Mouse (Mus musculus) hindbrain, embryonic 10.5 days (tissue): ENCODE results near the gene Runx2. TPM values are rescaled to one million over a fixed set of nuclear protein-coding genes. Genes with fewer than 3 reads are reported as not detected.

ENCODE experiments used
- DNase-seq: peaks from one replicate; pipeline ENCODE4 v3.0.0-alpha.2; 2017; ENCODE audit warnings: low spot score
- H3K27ac ChIP-seq: fragments of 300-500 bp; sonication (generic); 2 replicates; pipeline ENCODE4 v1.5.1; 2016; ENCODE audit warnings: mild to moderate bottlenecking, moderate library complexity
- H3K27me3 ChIP-seq: fragments of 300-500 bp; sonication (generic); 2 replicates; pipeline ENCODE4 v1.6.1; 2016; ENCODE audit warnings: mild to moderate bottlenecking; ENCODE audit not compliant: poor library complexity, insufficient read depth, severe bottlenecking
- H3K36me3 ChIP-seq: fragments of 300-500 bp; sonication (generic); 2 replicates; pipeline ENCODE4 v1.6.1; 2016; ENCODE audit warnings: mild to moderate bottlenecking, moderate library complexity
- H3K4me1 ChIP-seq: fragments of 300-500 bp; sonication (generic); replicated peaks from 2 replicates; pipeline ENCODE4 v1.6.1; 2016; ENCODE audit warnings: mild to moderate bottlenecking
- H3K4me3 ChIP-seq: fragments of 300-500 bp; sonication (generic); 2 replicates; pipeline ENCODE4 v1.5.1; 2016; ENCODE audit warnings: mild to moderate bottlenecking, moderate library complexity
- H3K9me3 ChIP-seq: fragments of 300-500 bp; sonication (generic); 2 replicates; pipeline ENCODE4 v1.6.1; 2016; ENCODE audit warnings: mild to moderate bottlenecking, moderate library complexity
- WGBS: fragments of 180-500 bp; shearing (Covaris S2); methylation state at CpG from one replicate; pipeline ENCODE4 v1.1.7; 2016; 5-methylcytosine and 5-hydroxymethylcytosine counted together
- polyA plus RNA-seq: library from polyadenylated mRNA; unstranded; fragments of >200 nt; fragmentation: Nextera tagmentation; extraction: Ambion mirVana; gene quantifications from 2 replicates; pipeline ENCODE4 v1.2.1, GENCODE M21; 2016

Runx2 gene
- polyA plus RNA-seq, 1 experiment from 2014 or later = 0.52 TPM

DNA sequence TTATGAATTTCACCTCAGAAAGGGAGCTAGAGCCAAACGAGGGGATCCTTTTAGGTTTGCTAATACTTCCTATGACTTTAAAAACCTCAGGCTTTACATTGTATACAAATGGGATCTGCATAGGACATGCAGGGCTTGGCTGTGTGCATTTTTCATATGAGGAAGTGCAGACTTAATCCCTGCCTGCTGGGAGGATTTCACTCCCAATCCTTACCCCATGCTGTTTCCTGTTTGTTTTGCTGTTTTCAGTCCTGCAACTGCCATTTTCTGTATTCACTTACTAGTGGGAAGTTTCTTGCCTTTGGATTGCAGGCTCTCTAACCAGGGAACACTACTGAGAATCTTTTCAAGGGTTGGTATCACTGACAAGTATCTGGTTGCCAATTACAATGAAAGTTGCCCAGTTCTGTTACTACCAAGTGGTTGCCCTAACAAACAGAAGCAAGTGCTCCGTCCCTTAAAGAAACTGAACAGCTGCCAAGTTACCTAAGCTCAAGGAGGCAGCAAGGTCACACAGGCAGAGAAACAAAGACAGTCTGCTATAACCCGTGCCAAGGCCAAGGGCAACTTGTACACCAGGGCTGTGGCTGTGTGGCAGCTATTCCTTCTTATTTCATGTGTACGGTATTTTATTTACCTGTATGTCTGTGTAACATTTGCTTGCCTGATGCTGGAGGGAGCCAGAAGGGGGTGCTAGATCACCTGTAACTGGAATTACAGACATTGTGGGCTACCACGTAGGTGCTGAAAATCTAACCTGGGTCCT lies 25.4 kb downstream of the Runx2 start:
- Histone ChIP-seq H3K27me3 (no peaks in the 10 kb centered on the region), H3K27ac (no peak overlapping the region), H3K36me3 (peaks cover 8% of the 10 kb centered on the region), H3K4me1 (no peaks in the 10 kb centered on the region), H3K4me3 (no peak overlapping the region), H3K9me3 (no peaks in the 10 kb centered on the region)
- whole genome bisulfite sequencing = 71% methylated on average over 5 of the region's 5 CpGs
- DNase-seq = no peak

DNA sequence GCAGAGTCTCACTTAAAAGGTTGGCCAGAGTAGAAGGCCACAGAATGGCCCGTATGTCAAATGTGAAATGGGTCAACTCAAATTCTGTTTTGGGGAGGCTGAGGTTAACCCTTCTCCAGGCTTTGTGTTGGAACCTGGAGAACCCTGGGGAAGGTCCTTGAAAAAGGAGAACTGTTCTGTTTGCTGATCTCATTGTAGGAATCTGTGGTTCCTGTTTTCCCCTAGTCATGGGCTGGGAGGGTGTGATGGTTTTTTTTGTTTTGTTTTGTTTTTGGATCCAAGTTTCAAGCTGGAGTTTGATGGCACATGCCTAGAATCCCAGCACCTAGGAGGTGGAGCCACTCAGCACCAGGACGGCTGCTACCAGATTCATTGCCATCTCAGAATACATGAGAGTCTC lies 31.5 kb downstream of the Runx2 start:
- Histone ChIP-seq H3K9me3 (no peaks in the 10 kb centered on the region), H3K4me1 (peaks cover 3% of the 10 kb centered on the region), H3K4me3 (no peak overlapping the region), H3K27me3 (no peaks in the 10 kb centered on the region), H3K36me3 (no peaks in the 10 kb centered on the region), H3K27ac (no peak overlapping the region)
- WGBS = 78% methylated on average over 2 of the region's 2 CpGs
- DNase-seq = no peak

- DNase-seq = no peak
- H3K27ac ChIP-seq = no peak overlapping the region
- H3K4me1 ChIP-seq = peaks cover 10% of the 10 kb centered on the region
- no peak overlapping the region for H3K4me3 ChIP-seq
- 93% methylated on average over 4 of the region's 4 CpGs for WGBS
- no peaks in the 10 kb centered on the region for H3K36me3 ChIP-seq
- no peaks in the 10 kb centered on the region for H3K27me3 ChIP-seq
- no peaks in the 10 kb centered on the region for H3K9me3 ChIP-seq
These were observed 32.2 kb downstream of the Runx2 start for GRCm38 (mm10) chr17:44782366-44782765.

- Histone ChIP-seq H3K4me3 (no peak overlapping the region), H3K27ac (no peak overlapping the region), H3K4me1 (peaks cover 18% of the 10 kb centered on the region), H3K9me3 (no peaks in the 10 kb centered on the region), H3K36me3 (no peaks in the 10 kb centered on the region), H3K27me3 (no peaks in the 10 kb centered on the region)
- 77% methylated on average over 4 of the region's 4 CpGs for WGBS
- DNase-seq = no peak
These were observed 34.2 kb downstream of the Runx2 start for GRCm38 (mm10) chr17:44780353-44780752.

GRCm38 (mm10) chr17:44778141-44778540 lies 36.5 kb downstream of the Runx2 start:
- Histone ChIP-seq H3K4me3 (peak overlapping the region; percentile 94), H3K9me3 (no peaks in the 10 kb centered on the region), H3K36me3 (no peaks in the 10 kb centered on the region), H3K4me1 (peaks cover 18% of the 10 kb centered on the region), H3K27ac (0 out of 2 replicates have a peak overlapping the region, but pooled peaks have one; percentile 99), H3K27me3 (no peaks in the 10 kb centered on the region)
- 77% methylated on average over 5 of the region's 5 CpGs for WGBS
- DNase-seq = no peak

DNA sequence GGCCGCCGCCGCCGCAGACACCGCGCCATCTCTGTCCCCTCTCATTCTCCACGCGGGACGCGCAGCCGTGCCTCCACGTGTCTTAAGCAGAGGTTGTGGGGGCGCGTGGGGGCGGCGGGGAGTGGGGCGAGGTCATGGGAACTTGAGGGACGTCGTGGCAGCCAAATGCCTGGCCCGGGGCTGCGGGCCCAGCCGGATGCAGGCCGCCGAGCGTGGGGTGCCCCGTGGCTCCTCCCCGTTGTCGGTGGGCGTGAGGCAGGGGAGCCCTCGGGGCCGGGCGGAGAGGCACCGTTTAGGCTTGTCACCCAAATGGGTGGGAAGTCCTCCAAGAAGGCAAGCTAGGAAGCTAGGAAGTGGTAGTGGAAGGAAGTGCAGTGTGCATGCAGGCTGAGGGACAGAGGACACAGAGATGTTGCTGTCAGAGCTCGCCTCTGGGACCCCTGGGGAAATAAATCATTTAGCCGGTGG lies 37.2 kb downstream of the Runx2 start:
- H3K27me3 ChIP-seq = no peaks in the 10 kb centered on the region
- H3K27ac ChIP-seq = peak overlapping the region; percentile 99
- H3K36me3 ChIP-seq = no peaks in the 10 kb centered on the region
- DNase-seq = peak; percentile 72
- peak overlapping the region; percentile 94 for H3K4me3 ChIP-seq
- H3K4me1 ChIP-seq = peaks cover 18% of the 10 kb centered on the region
- no peaks in the 10 kb centered on the region for H3K9me3 ChIP-seq
- WGBS = under 1% methylated on average over 35 of the region's 35 CpGs

- peak; percentile 96 for DNase-seq
- H3K27me3 ChIP-seq = no peaks in the 10 kb centered on the region
- H3K27ac ChIP-seq = peak within 1 kb of the TSS; percentile 99
- under 1% methylated on average over 40 of the region's 40 CpGs for WGBS
- H3K4me1 ChIP-seq = peaks cover 18% of the 10 kb centered on the region
- H3K4me3 ChIP-seq = peak within 1 kb of the TSS; percentile 94
- no peaks in the 10 kb centered on the region for H3K9me3 ChIP-seq
- H3K36me3 ChIP-seq = no peaks in the 10 kb centered on the region
These were observed 37.8 kb downstream of the Runx2 start, which contains the start of gene Supt3 for GRCm38 (mm10) chr17:44776738-44777270. Supt3 (plus strand) TSS chr17:44777152.

- 0 out of 2 replicates have a peak, but pooled peaks cover 10% of the 10 kb centered on the region for H3K4me1 ChIP-seq
- no peak overlapping the region for H3K4me3 ChIP-seq
- H3K27me3 ChIP-seq = no peaks in the 10 kb centered on the region
- H3K9me3 ChIP-seq = no peaks in the 10 kb centered on the region
- no peak overlapping the region for H3K27ac ChIP-seq
- DNase-seq = no peak
- no peaks in the 10 kb centered on the region for H3K36me3 ChIP-seq
- WGBS = 89% methylated on average over 2 of the region's 2 CpGs
These were observed 42.0 kb downstream of the Runx2 start for GRCm38 (mm10) chr17:44772576-44772975.

DNA sequence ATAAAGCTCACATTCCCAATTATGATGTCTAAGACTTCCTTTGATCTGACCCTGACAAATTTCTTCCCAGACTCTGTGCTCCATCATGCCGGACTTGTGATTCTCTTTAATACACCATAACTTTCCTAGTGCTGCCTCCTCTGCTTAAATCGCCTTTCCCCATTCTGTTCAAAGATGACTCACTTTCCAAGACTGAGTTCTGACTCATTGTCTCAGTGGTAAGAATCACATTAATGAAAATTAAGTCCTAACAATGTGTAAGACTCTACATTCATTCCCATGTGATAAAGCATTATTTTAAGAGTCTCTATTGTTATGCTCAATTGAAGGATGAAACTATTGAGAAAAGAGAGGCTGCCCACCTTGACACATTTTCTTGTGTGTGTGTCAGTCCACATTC lies 43.7 kb downstream of the Runx2 start:
- H3K27me3 ChIP-seq = no peaks in the 10 kb centered on the region
- H3K9me3 ChIP-seq = no peaks in the 10 kb centered on the region
- no peaks in the 10 kb centered on the region for H3K4me1 ChIP-seq
- H3K4me3 ChIP-seq = no peak overlapping the region
- WGBS = 86% methylated on average over 2 of the region's 2 CpGs
- no peak for DNase-seq
- no peak overlapping the region for H3K27ac ChIP-seq
- no peaks in the 10 kb centered on the region for H3K36me3 ChIP-seq

DNA sequence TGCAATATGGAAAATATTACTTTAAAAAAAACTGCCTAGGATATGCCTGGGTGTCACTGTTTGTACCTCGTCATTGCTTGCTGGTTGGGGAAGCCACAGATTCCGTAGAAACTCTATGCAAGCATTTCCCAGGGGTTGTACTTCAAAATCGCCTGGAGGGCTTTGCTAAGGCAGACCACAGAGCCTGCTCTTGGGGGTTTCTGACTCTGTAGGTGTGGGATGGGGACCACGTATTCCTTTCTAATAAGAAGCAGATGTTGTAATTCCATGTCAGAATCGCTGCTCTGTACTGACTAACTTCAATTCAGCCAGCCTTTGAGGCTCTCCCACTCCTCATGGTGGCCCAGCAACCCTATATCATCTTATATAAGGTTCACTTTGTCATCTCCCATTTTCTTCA lies 46.1 kb downstream of the Runx2 start:
- H3K4me1 ChIP-seq = no peaks in the 10 kb centered on the region
- no peak for DNase-seq
- WGBS = 52% methylated on average over 5 of the region's 5 CpGs
- no peak overlapping the region for H3K27ac ChIP-seq
- no peaks in the 10 kb centered on the region for H3K9me3 ChIP-seq
- H3K36me3 ChIP-seq = no peaks in the 10 kb centered on the region
- no peaks in the 10 kb centered on the region for H3K27me3 ChIP-seq
- H3K4me3 ChIP-seq = no peak overlapping the region

- no peaks in the 10 kb centered on the region for H3K4me1 ChIP-seq
- no peaks in the 10 kb centered on the region for H3K36me3 ChIP-seq
- no peaks in the 10 kb centered on the region for H3K9me3 ChIP-seq
- no peak overlapping the region for H3K4me3 ChIP-seq
- no peak for DNase-seq
- H3K27me3 ChIP-seq = no peaks in the 10 kb centered on the region
- WGBS = 79% methylated on average over 1 of the region's 1 CpGs
- no peak overlapping the region for H3K27ac ChIP-seq
These were observed 47.2 kb downstream of the Runx2 start for GRCm38 (mm10) chr17:44767375-44767774.

DNA sequence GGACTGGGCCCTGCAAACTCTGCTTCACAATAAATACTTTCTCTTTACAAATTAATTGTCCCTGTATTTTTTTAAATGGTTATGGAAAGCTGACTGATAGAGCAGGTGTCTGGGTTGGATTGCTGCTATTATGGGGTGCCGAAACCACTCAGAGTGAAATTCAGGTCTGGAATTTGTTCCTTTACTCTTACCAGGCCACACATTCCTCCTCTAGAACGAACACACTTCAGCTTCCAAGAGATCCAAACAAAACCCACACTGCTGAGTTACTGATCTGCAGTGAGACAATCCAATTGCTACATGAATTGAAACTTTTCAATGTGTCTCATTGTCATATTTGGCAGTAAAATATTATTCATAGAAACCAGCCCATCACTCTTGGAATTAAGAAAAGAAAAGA lies 47.6 kb downstream of the Runx2 start:
- Histone ChIP-seq H3K27me3 (no peaks in the 10 kb centered on the region), H3K36me3 (no peaks in the 10 kb centered on the region), H3K4me1 (no peaks in the 10 kb centered on the region), H3K4me3 (no peak overlapping the region), H3K27ac (no peak overlapping the region), H3K9me3 (no peaks in the 10 kb centered on the region)
- WGBS = 77% methylated on average over 2 of the region's 2 CpGs
- DNase-seq = no peak

- Histone ChIP-seq H3K27ac (no peak overlapping the region), H3K27me3 (no peaks in the 10 kb centered on the region), H3K4me3 (no peak overlapping the region), H3K9me3 (no peaks in the 10 kb centered on the region), H3K4me1 (no peaks in the 10 kb centered on the region), H3K36me3 (no peaks in the 10 kb centered on the region)
- WGBS = 92% methylated on average over 11 of the region's 11 CpGs
- DNase-seq = no peak
These were observed 48.3 kb downstream of the Runx2 start for GRCm38 (mm10) chr17:44766318-44766717.
